ENCODE assay signal across 8 mouse cellular contexts in the genomic region with DNA sequence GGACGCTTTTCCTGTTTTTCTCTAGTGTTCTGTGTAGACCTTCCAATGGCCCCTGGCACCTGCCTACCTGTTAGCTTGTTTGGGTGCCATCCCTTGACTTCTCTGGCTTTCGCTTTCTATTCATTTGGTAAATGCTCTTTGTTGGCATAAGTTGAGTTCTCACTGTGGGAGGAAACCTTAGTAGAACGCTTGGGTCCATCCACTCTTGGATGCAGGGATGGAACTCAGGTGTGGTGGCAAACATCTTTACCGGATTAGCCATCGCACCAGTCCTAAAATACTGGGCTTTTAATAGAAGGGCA. TPM values are rescaled to one million over a fixed set of nuclear protein-coding genes. Genes with fewer than 3 reads are reported as not detected.
A peak's percentile ranks its signal among the peaks of the same experiment; 100 is the strongest.
DNase-seq lines count a peak whose midpoint lies in the region; ATAC-seq and TF ChIP-seq lines count a peak whose summit lies in the region.

No protein-coding gene starts in this region.

- no peak for DNase-seq in testis, postnatal 10 days (ENCODE audit: low spot score)
- DNase-seq in left cerebral cortex, postnatal 14 days (ENCODE audit: low spot score in 2 of 2) = no peak
- no peak for DNase-seq in thymus, postnatal 36 days

- H3K36me3 ChIP-seq in testis, adult 2 months (ENCODE audit: control insufficient read depth, insufficient read depth, low read length) = peaks cover 3% of the 10 kb centered on the region; the same call in 1 of the 2 replicates
- peaks cover 17% of the 10 kb centered on the region for H3K36me3 ChIP-seq in limb, embryonic 15.5 days
- H3K36me3 ChIP-seq in stomach, embryonic 16.5 days (ENCODE audit: control insufficient read depth, insufficient read depth, low read length) = peaks cover 9% of the 10 kb centered on the region

- no peak for TF ChIP-seq POLR2A in testis, adult 2 months (IDR thresholded peaks at IDR 0.05; ENCODE audit: control insufficient read depth, low read depth, low read length)

- no peak for TF ChIP-seq CTCF in testis, adult 2 months (IDR thresholded peaks at IDR 0.05; ENCODE audit: control insufficient read depth, insufficient read depth, insufficient replicate concordance, low read depth, low read length)

- peak overlapping the region; percentile 90 for H3K9ac ChIP-seq in limb, embryonic 15.5 days
- peak overlapping the region; percentile 95 for H3K9ac ChIP-seq in stomach, embryonic 16.5 days (ENCODE audit: low read length)

- 3% methylated on average over 5 of the region's 5 CpGs for WGBS in limb, embryonic 15.5 days
- WGBS in stomach, embryonic 16.5 days = 2% methylated on average over 5 of the region's 5 CpGs

- H3K4me3 ChIP-seq in testis, adult 2 months (ENCODE audit: control insufficient read depth, low read depth, low read length) = peak overlapping the region; percentile 90
- H3K4me3 ChIP-seq in limb, embryonic 15.5 days = peak overlapping the region; percentile 82
- peak overlapping the region; percentile 89 for H3K4me3 ChIP-seq in stomach, embryonic 16.5 days (replicated peaks; ENCODE audit: low read length)

- peak overlapping the region; percentile 73 for H3K4me2 ChIP-seq in limb, embryonic 15.5 days
- peak overlapping the region; percentile 99 for H3K4me2 ChIP-seq in stomach, embryonic 16.5 days (ENCODE audit: low read depth, low read length)

- H3K4me1 ChIP-seq in testis, adult 2 months (ENCODE audit: control insufficient read depth, insufficient read depth, low read length) = peaks cover 2% of the 10 kb centered on the region
- peaks cover 17% of the 10 kb centered on the region for H3K4me1 ChIP-seq in limb, embryonic 15.5 days
- H3K4me1 ChIP-seq in stomach, embryonic 16.5 days (ENCODE audit: control insufficient read depth, insufficient read depth, low read length) = peaks cover 15% of the 10 kb centered on the region

- H3K27ac ChIP-seq in testis, adult 2 months (ENCODE audit: control insufficient read depth, insufficient read depth, low read depth, low read length) = peak overlapping the region; percentile 83
- no peak overlapping the region; the same call in 1 of the 2 replicates for H3K27ac ChIP-seq in limb, embryonic 15.5 days
- H3K27ac ChIP-seq in stomach, embryonic 16.5 days (ENCODE audit: low read length) = no peak overlapping the region

- intact Hi-C loops in left cerebral cortex, postnatal 14 days (cut with DNase I) = no loop called here

- no peaks in the 10 kb centered on the region for H3K9me3 ChIP-seq in limb, embryonic 15.5 days
- H3K9me3 ChIP-seq in stomach, embryonic 16.5 days (replicated peaks; ENCODE audit: control insufficient read depth, low read length) = no peaks in the 10 kb centered on the region

- H3K27me3 ChIP-seq in testis, adult 2 months (ENCODE audit: control insufficient read depth, insufficient read depth, low read length) = no peaks in the 10 kb centered on the region
- no peaks in the 10 kb centered on the region for H3K27me3 ChIP-seq in limb, embryonic 15.5 days
- no peaks in the 10 kb centered on the region for H3K27me3 ChIP-seq in stomach, embryonic 16.5 days (ENCODE audit: control insufficient read depth, insufficient read depth, low read length)

- peak; percentile 17 for ATAC-seq in erythroblast, adult 5-6 weeks (replicated peaks; ENCODE audit: low FRiP score, poor library complexity, severe bottlenecking)
- ATAC-seq in limb, embryonic 15.5 days (ENCODE audit: insufficient number of reproducible peaks, low FRiP score, low TSS enrichment, low read depth) = no peak
- no peak for ATAC-seq in stomach, embryonic 16.5 days (ENCODE audit: insufficient read depth, low FRiP score)
- no peak; the same call in none of the 2 replicates for ATAC-seq in cerebellum, adult (ENCODE audit: insufficient number of reproducible peaks, low FRiP score, low TSS enrichment)

RNA-seq across cellular contexts. Expression of gene Med28, which starts 0.7 kb away (rescaled TPM):
- polyA plus RNA-seq in testis, adult 2 months (2012; rRNA removed) = 260 and 277 TPM in 2 replicates
- 10.4 and 30.6 TPM in 2 replicates for total RNA-seq in erythroblast, adult 5-6 weeks (2015; ENCODE audit: low replicate concordance)
- 5.3 and 21.0 TPM in 2 replicates for total RNA-seq in erythroblast, adult 5-6 weeks (2017; ENCODE audit: low replicate concordance)
- 219 and 225 TPM in 2 replicates for polyA plus RNA-seq in limb, embryonic 15.5 days (2015; fragmentation: Nextera tagmentation; extraction: Ambion mirVana)
- polyA plus RNA-seq in stomach, embryonic 16.5 days (2015; fragmentation: Nextera tagmentation; extraction: Ambion mirVana) = 186 and 194 TPM in 2 replicates
- total RNA-seq in left cerebral cortex, postnatal 14 days (2021) = 10 to 100 TPM; 79.0 to 83.9 TPM

RNA-seq across cellular contexts. Expression of gene Lap3, which starts 27.6 kb away (rescaled TPM):
- polyA plus RNA-seq in testis, adult 2 months (2012; rRNA removed) = 14.4 and 14.7 TPM in 2 replicates
- total RNA-seq in erythroblast, adult 5-6 weeks (2015; ENCODE audit: low replicate concordance) = 12.1 and 15.7 TPM in 2 replicates
- total RNA-seq in erythroblast, adult 5-6 weeks (2017; ENCODE audit: low replicate concordance) = 8.1 and 12.6 TPM in 2 replicates
- polyA plus RNA-seq in limb, embryonic 15.5 days (2015; fragmentation: Nextera tagmentation; extraction: Ambion mirVana) = 59.8 and 66.2 TPM in 2 replicates
- polyA plus RNA-seq in stomach, embryonic 16.5 days (2015; fragmentation: Nextera tagmentation; extraction: Ambion mirVana) = 86.7 and 88.2 TPM in 2 replicates
- total RNA-seq in left cerebral cortex, postnatal 14 days (2021) = 10 to 100 TPM; 40.0 to 41.9 TPM
